In the genomic region with DNA sequence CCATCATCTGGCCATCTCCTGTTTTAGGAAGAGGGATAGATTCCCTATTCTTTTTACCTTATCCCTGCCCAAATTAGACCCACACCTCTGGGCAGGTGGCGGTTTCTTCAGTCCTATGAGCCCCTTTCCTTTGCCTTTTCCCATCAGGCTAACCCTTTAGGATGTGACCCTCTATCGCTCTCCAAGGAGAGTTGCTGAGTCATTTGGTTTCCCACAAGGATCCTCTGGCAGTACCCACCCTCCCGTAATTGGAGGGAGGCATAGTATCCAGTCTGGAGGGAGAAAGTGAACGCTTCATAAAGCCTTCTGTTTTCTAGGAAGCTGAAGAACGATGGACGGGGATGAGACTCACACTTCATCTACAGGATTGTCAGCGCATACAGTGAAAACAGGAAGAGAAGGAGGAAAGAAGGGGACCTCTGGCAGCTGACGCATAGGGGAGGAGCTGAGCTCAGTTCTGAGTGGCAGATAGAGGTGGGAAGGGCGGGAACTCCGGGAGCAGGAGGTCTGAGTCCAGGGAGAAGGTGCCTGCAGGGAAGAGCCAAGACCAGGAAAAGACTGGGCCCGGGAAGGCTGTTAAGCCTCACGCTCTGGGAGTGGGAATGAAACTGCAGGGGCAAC, we compare ENCODE assay signal across 10 mouse cellular contexts.
DNase-seq lines count a peak whose midpoint lies in the region; ATAC-seq lines count a peak whose summit lies in the region.
"Had no signal": no experiment of that assay in that cellular context is flagged by ENCODE, and none has a peak within 500 bp of the region (broad histone marks: within the 10 kb centered on the region; RNA-seq: fewer than 3 reads in every experiment).

No protein-coding gene starts in this region.

- peak overlapping the region; percentile 42 for H3K4me3 ChIP-seq in heart, embryonic 10.5 days
- no peak overlapping the region for H3K4me3 ChIP-seq in embryonic facial prominence, embryonic 13.5 days
- H3K4me3 ChIP-seq: forebrain, embryonic 13.5 days had no signal

- 0 out of 2 replicates have a peak, but pooled peaks cover 4% of the 10 kb centered on the region for H3K27me3 ChIP-seq in heart, embryonic 10.5 days (ENCODE audit: insufficient read depth, poor library complexity, severe bottlenecking)
- no peaks in the 10 kb centered on the region; the same call in 1 of the 2 replicates for H3K27me3 ChIP-seq in embryonic facial prominence, embryonic 13.5 days
- H3K27me3 ChIP-seq: forebrain, embryonic 13.5 days; Patski had no signal

- no peak for DNase-seq in heart, embryonic 10.5 days (ENCODE audit: low spot score)
- no peak for DNase-seq in heart, adult 11 months
- peak; percentile 67 for DNase-seq in kidney, postnatal 10 days
- peak; percentile 73 for DNase-seq in lung, postnatal 36 days
- no peak for DNase-seq in right cerebral cortex, adult 18-20 months
- DNase-seq in urinary bladder, postnatal 25 days (ENCODE audit: low spot score) = no peak
- no peak for DNase-seq in cerebellum, adult 11-12 months

- peak overlapping the region; percentile 37 for H3K4me2 ChIP-seq in embryonic facial prominence, embryonic 13.5 days
- H3K4me2 ChIP-seq: forebrain, embryonic 13.5 days had no signal

- WGBS in heart, embryonic 10.5 days = 11% methylated on average over 12 of the region's 12 CpGs
- WGBS in embryonic facial prominence, embryonic 13.5 days = 23% methylated on average over 12 of the region's 12 CpGs

- no peaks in the 10 kb centered on the region for H3K9me3 ChIP-seq in heart, embryonic 10.5 days
- no peaks in the 10 kb centered on the region for H3K9me3 ChIP-seq in embryonic facial prominence, embryonic 13.5 days
- H3K9me3 ChIP-seq: forebrain, embryonic 13.5 days had no signal

- ATAC-seq in embryonic facial prominence, embryonic 13.5 days (ENCODE audit: insufficient number of reproducible peaks, insufficient read depth, low FRiP score, low TSS enrichment, low read depth) = no peak
- ATAC-seq: forebrain, embryonic 13.5 days; Patski had no signal

- no peaks in the 10 kb centered on the region for H3K36me3 ChIP-seq in heart, embryonic 10.5 days
- H3K36me3 ChIP-seq in embryonic facial prominence, embryonic 13.5 days = no peaks in the 10 kb centered on the region

- peaks cover 18% of the 10 kb centered on the region for H3K4me1 ChIP-seq in heart, embryonic 10.5 days
- peaks cover 6% of the 10 kb centered on the region; the same call in 1 of the 2 replicates for H3K4me1 ChIP-seq in embryonic facial prominence, embryonic 13.5 days
- H3K4me1 ChIP-seq: forebrain, embryonic 13.5 days had no signal

- H3K9ac ChIP-seq in embryonic facial prominence, embryonic 13.5 days = no peak overlapping the region
- H3K9ac ChIP-seq: forebrain, embryonic 13.5 days had no signal

- peak overlapping the region; percentile 10; the same call in 1 of the 2 replicates for H3K27ac ChIP-seq in heart, embryonic 10.5 days
- no peak overlapping the region for H3K27ac ChIP-seq in embryonic facial prominence, embryonic 13.5 days
- H3K27ac ChIP-seq: forebrain, embryonic 13.5 days had no signal

Comparison
In these comparisons a context has a peak if more than half of its experiments do, and no peak if none do; other contexts are left out.
1. DNase-seq: peak in kidney, postnatal 10 days (single experiment) and lung, postnatal 36 days (single experiment); none in heart, embryonic 10.5 days (single experiment), heart, adult 11 months (single experiment), right cerebral cortex, adult 18-20 months (single experiment), urinary bladder, postnatal 25 days (single experiment) and cerebellum, adult 11-12 months (single experiment).